Mouse (Mus musculus): ENCODE data around the gene Tmem235. TPM values are rescaled to one million over a fixed set of nuclear protein-coding genes. Genes with fewer than 3 reads are reported as not detected.
A peak's percentile ranks its signal among the peaks of the same experiment; 100 is the strongest.

Gene Tmem235
- polyA plus RNA-seq, 1 experiment from 2014 or later, result not detected

DNA sequence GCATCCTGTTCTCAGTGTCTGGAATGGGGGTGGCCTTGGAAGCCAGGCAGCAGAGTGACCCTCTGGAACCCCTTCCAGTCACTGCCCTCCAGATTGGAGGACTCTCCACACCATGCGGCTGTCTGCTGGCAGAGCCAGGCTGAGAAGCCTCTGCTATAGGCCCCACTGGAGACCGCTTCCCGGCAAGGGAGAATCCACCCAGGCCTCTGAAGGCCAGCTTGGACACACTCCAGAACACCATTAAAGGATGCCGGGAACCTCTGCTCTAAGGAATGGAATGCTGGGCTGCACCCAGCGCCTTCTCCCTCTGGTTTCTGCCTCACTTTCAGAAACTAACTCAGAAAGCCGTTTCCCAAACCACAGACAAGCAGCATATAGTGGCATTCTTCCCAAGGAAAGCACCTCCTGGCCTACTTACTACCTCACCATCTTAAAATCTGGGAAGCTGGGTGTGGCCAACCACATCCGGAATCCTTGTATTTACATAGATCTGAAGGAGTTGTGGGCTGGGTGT, 37.8 kb upstream of the Tmem235 start:
- 90% methylated on average over 7 of the region's 7 CpGs for WGBS
- Histone ChIP-seq H3K27ac (replicated peaks; ENCODE audit: low read depth, low read length) (no peak overlapping the region), H3K4me2 (ENCODE audit: low read length) (no peak overlapping the region), H3K27me3 (ENCODE audit: control insufficient read depth, insufficient read depth, low read length) (no peaks in the 10 kb centered on the region), H3K4me3 (replicated peaks; ENCODE audit: low read depth, low read length) (no peak overlapping the region), H3K9me3 (ENCODE audit: control insufficient read depth, low read length) (no peaks in the 10 kb centered on the region), H3K36me3 (ENCODE audit: control insufficient read depth, insufficient read depth, low read length) (no peaks in the 10 kb centered on the region), H3K4me1 (ENCODE audit: control insufficient read depth, insufficient read depth, low read length) (peaks cover 17% of the 10 kb centered on the region), H3K9ac (replicated peaks; ENCODE audit: low read length) (no peak overlapping the region)
- DNase-seq (no peak), ATAC-seq (ENCODE audit: low FRiP score, low TSS enrichment) (no peak)

GRCm38 (mm10) chr11:117823411-117823810, 37.1 kb upstream of the Tmem235 start:
- Histone ChIP-seq H3K4me3 (replicated peaks; ENCODE audit: low read depth, low read length) (no peak overlapping the region), H3K9me3 (ENCODE audit: control insufficient read depth, low read length) (no peaks in the 10 kb centered on the region), H3K27ac (replicated peaks; ENCODE audit: low read depth, low read length) (no peak overlapping the region), H3K9ac (replicated peaks; ENCODE audit: low read length) (no peak overlapping the region), H3K4me1 (ENCODE audit: control insufficient read depth, insufficient read depth, low read length) (peaks cover 17% of the 10 kb centered on the region), H3K36me3 (ENCODE audit: control insufficient read depth, insufficient read depth, low read length) (no peaks in the 10 kb centered on the region), H3K27me3 (ENCODE audit: control insufficient read depth, insufficient read depth, low read length) (no peaks in the 10 kb centered on the region), H3K4me2 (ENCODE audit: low read length) (no peak overlapping the region)
- DNase-seq (no peak), ATAC-seq (ENCODE audit: low FRiP score, low TSS enrichment) (no peak)
- 94% methylated on average over 6 of the region's 6 CpGs for WGBS

DNA sequence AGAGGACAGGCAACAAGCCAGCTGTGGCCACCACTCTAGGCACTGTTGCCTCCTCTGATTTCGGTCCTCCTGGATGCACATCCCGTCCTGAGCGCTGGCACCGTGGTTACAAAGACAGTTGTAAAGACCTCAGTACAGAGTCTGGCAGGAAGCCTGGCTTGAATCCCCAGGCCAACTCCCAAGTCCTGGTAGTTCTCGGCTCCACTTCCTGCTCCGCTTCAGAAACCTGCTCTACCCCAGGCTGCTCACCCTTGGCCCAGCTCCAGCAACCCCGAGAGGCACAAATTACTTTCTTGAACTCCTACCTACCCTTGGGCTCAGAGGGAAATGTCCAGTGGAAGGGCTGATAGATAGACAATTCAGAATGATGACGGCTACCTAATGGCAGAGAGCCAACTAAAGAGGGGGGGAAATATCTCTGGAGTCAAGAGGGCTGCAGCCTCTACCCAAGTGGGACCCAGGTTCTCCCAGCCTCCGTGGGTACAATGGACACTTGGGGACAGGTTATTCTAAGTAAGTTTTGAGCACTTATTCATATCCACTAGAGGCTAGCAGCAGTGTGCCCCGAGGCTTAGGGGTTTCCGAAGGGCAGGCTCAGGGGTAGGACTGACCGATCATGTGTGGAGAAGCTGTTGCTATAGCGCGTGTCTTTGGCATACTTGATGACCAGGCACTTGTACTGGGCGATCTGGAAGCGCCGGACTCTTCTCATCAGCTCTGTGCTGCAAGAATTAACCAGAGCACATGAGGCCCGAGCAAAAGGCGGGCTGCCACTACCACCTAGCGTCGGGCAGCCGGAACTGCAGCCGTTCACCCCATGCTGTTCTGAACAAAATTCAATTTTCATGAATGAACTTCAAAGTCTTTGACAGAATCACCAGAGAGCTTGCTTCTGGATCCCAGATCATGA, 36.2 kb upstream of the Tmem235 start:
- ATAC-seq (ENCODE audit: low FRiP score, low TSS enrichment), result peak; percentile 66; the same call in 1 of the 2 replicates
- DNase-seq, result peak; percentile 91
- H3K9ac ChIP-seq (replicated peaks; ENCODE audit: low read length), result 0 out of 2 replicates have a peak overlapping the region, but pooled peaks have one; percentile 29
- H3K27me3 ChIP-seq (ENCODE audit: control insufficient read depth, insufficient read depth, low read length), result no peaks in the 10 kb centered on the region
- peaks cover 17% of the 10 kb centered on the region for H3K4me1 ChIP-seq (ENCODE audit: control insufficient read depth, insufficient read depth, low read length)
- H3K4me2 ChIP-seq (ENCODE audit: low read length), result peak overlapping the region; percentile 79
- peak overlapping the region; percentile 37 for H3K4me3 ChIP-seq (replicated peaks; ENCODE audit: low read depth, low read length)
- no peak overlapping the region for H3K27ac ChIP-seq (replicated peaks; ENCODE audit: low read depth, low read length)
- no peaks in the 10 kb centered on the region for H3K9me3 ChIP-seq (ENCODE audit: control insufficient read depth, low read length)
- WGBS, result 21% methylated on average over 23 of the region's 23 CpGs
- H3K36me3 ChIP-seq (ENCODE audit: control insufficient read depth, insufficient read depth, low read length), result no peaks in the 10 kb centered on the region

DNA sequence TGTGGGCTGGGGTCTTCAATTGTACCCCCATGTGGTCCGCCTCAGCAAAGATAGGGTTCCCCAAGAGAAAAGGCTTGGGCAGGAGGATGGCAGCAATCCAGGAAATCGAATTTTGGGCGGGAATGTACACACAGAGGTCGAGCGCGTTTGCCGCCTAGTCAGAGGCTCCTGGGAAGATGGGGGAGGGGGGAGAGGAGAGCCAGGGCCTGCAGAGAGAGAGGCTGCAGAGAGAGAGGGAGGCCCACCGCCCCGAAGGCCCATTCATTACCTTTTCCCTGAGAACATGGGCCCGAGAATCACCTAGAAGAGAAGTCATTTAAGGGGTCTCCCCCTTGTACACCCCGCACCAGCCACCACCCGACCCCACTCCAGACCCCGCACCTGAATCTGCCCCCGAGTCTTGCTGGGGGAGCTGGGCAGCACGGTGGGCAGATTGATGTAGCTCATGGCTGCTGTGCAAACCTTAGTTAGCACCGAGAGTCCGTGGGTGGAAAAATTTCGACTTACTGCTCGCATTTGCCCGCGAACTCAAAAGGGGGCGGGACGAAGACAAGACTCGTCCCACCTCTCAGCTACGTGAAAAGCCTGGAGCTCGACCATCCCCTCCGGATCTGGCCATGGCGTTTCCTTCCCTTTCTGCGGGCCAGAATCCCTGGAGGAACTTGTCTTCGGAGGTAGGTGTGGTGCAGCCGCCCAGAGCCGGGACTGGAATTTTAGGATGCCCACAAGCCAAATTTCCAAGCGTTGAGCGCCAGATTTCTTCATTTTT, 35.0 kb upstream of the Tmem235 start, which contains the start of the genes Afmid and Tk1:
Afmid (plus strand) TSS at position 592 of the 769 bp plus-strand sequence.
Tk1 (minus strand) TSS at position 760 of the 769 bp plus-strand sequence.
- no peaks in the 10 kb centered on the region for H3K36me3 ChIP-seq (ENCODE audit: control insufficient read depth, insufficient read depth, low read length)
- peaks cover 17% of the 10 kb centered on the region for H3K4me1 ChIP-seq (ENCODE audit: control insufficient read depth, insufficient read depth, low read length)
- H3K9ac ChIP-seq (replicated peaks; ENCODE audit: low read length), result peak within 1 kb of the TSS; percentile 57
- under 1% methylated on average over 34 of the region's 34 CpGs for WGBS
- peak; percentile 82 for DNase-seq
- no peaks in the 10 kb centered on the region for H3K9me3 ChIP-seq (ENCODE audit: control insufficient read depth, low read length)
- peak within 1 kb of the TSS; percentile 41 for H3K27ac ChIP-seq (replicated peaks; ENCODE audit: low read depth, low read length)
- H3K27me3 ChIP-seq (ENCODE audit: control insufficient read depth, insufficient read depth, low read length), result no peaks in the 10 kb centered on the region
- peak within 1 kb of the TSS; percentile 37 for H3K4me3 ChIP-seq (replicated peaks; ENCODE audit: low read depth, low read length)
- 0 out of 2 replicates have a peak, but pooled peaks have one; percentile 53 for ATAC-seq (ENCODE audit: low FRiP score, low TSS enrichment)
- peak within 1 kb of the TSS; percentile 79 for H3K4me2 ChIP-seq (ENCODE audit: low read length)

GRCm38 (mm10) chr11:117826164-117826563, 34.4 kb upstream of the Tmem235 start:
- Histone ChIP-seq H3K9me3 (ENCODE audit: control insufficient read depth, low read length) (no peaks in the 10 kb centered on the region), H3K4me3 (replicated peaks; ENCODE audit: low read depth, low read length) (peak overlapping the region; percentile 37), H3K27me3 (ENCODE audit: control insufficient read depth, insufficient read depth, low read length) (no peaks in the 10 kb centered on the region), H3K4me2 (ENCODE audit: low read length) (peak overlapping the region; percentile 79), H3K36me3 (ENCODE audit: control insufficient read depth, insufficient read depth, low read length) (no peaks in the 10 kb centered on the region), H3K9ac (replicated peaks; ENCODE audit: low read length) (peak overlapping the region; percentile 57), H3K27ac (replicated peaks; ENCODE audit: low read depth, low read length) (peak overlapping the region; percentile 41), H3K4me1 (ENCODE audit: control insufficient read depth, insufficient read depth, low read length) (peaks cover 17% of the 10 kb centered on the region)
- DNase-seq (peak; percentile 35), ATAC-seq (ENCODE audit: low FRiP score, low TSS enrichment) (no peak)
- WGBS, result 6% methylated on average over 5 of the region's 5 CpGs

DNA sequence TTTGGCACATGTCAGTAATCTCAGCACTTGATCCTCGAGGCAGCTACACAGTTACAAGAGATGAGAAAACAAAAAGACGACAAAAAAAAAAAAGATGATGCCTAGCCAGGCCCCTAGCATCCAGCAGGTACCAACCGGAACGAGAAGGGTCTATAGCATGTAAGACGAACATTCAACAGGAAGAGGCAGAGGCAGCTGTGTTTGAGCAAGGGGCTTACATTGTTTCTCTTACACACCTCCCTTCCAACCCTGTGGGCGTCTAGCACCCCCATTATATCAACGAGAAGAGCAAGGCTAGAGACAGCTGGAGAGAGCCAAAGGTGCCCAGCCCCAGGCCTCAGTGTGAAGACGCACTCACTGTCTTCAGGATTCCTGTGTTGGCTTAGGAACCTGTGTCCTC, 33.6 kb upstream of the Tmem235 start:
- H3K4me3 ChIP-seq (replicated peaks; ENCODE audit: low read depth, low read length), result no peak overlapping the region
- no peak for DNase-seq
- no peak overlapping the region for H3K4me2 ChIP-seq (ENCODE audit: low read length)
- no peak for ATAC-seq (ENCODE audit: low FRiP score, low TSS enrichment)
- H3K27ac ChIP-seq (replicated peaks; ENCODE audit: low read depth, low read length), result no peak overlapping the region
- no peaks in the 10 kb centered on the region for H3K36me3 ChIP-seq (ENCODE audit: control insufficient read depth, insufficient read depth, low read length)
- H3K9me3 ChIP-seq (ENCODE audit: control insufficient read depth, low read length), result no peaks in the 10 kb centered on the region
- peaks cover 17% of the 10 kb centered on the region for H3K4me1 ChIP-seq (ENCODE audit: control insufficient read depth, insufficient read depth, low read length)
- H3K9ac ChIP-seq (replicated peaks; ENCODE audit: low read length), result no peak overlapping the region
- H3K27me3 ChIP-seq (ENCODE audit: control insufficient read depth, insufficient read depth, low read length), result no peaks in the 10 kb centered on the region
- WGBS, result 73% methylated on average over 8 of the region's 8 CpGs

- Histone ChIP-seq H3K27me3 (ENCODE audit: control insufficient read depth, insufficient read depth, low read length) (no peaks in the 10 kb centered on the region), H3K36me3 (ENCODE audit: control insufficient read depth, insufficient read depth, low read length) (no peaks in the 10 kb centered on the region), H3K4me3 (replicated peaks; ENCODE audit: low read depth, low read length) (no peak overlapping the region), H3K9ac (replicated peaks; ENCODE audit: low read length) (no peak overlapping the region), H3K9me3 (ENCODE audit: control insufficient read depth, low read length) (no peaks in the 10 kb centered on the region), H3K27ac (replicated peaks; ENCODE audit: low read depth, low read length) (no peak overlapping the region), H3K4me2 (ENCODE audit: low read length) (no peak overlapping the region), H3K4me1 (ENCODE audit: control insufficient read depth, insufficient read depth, low read length) (peaks cover 17% of the 10 kb centered on the region)
- 77% methylated on average over 3 of the region's 3 CpGs for WGBS
- DNase-seq, result no peak
- no peak for ATAC-seq (ENCODE audit: low FRiP score, low TSS enrichment)
Measured at GRCm38 (mm10) chr11:117827386-117827785, 33.2 kb upstream of the Tmem235 start.

DNA sequence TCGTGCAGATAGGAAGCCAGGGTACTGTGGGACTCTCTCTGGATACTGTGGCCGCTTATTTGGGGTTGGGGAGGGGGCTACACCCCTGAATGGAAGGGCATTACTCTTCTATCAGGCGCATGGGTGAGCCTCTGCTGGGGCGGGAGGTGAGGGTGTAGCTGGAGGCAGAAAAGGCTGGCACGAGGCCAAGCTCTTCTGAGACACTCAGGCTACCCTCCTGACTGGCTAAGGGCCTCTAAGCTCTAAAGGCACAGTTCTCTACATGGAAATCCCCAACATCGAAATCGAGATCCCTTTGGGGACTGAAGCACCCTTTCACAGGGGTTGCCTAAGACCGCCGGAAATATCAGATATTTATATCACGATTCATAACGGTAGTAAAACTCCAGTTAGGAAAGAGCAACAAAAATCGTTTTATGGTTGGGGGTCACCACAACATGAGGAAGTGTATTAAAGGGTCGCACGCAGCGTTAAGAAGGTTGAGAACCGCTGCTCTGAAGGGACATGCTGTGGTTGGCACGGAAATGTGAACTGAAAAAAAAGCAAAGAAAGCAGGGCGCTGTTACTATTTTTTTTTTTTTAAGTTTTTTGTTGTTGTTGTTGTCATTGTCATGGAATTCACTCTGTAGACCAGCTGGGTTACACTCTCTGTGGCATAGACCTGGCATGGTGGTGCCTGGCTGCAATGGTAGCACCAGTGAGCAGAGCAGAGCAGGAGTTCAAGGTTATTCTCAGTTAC, 32.2 kb upstream of the Tmem235 start:
- Histone ChIP-seq H3K36me3 (ENCODE audit: control insufficient read depth, insufficient read depth, low read length) (no peaks in the 10 kb centered on the region), H3K27ac (replicated peaks; ENCODE audit: low read depth, low read length) (no peak overlapping the region), H3K4me1 (ENCODE audit: control insufficient read depth, insufficient read depth, low read length) (peaks cover 17% of the 10 kb centered on the region), H3K4me2 (ENCODE audit: low read length) (no peak overlapping the region), H3K27me3 (ENCODE audit: control insufficient read depth, insufficient read depth, low read length) (no peaks in the 10 kb centered on the region), H3K9ac (replicated peaks; ENCODE audit: low read length) (no peak overlapping the region), H3K4me3 (replicated peaks; ENCODE audit: low read depth, low read length) (no peak overlapping the region), H3K9me3 (ENCODE audit: control insufficient read depth, low read length) (no peaks in the 10 kb centered on the region)
- DNase-seq (peak; percentile 56), ATAC-seq (ENCODE audit: low FRiP score, low TSS enrichment) (no peak)
- 81% methylated on average over 18 of the region's 18 CpGs for WGBS
